Mouse (Mus musculus) ES-E14 (cell line): Measurements from ENCODE around the gene Ppp2r5c.

Experiments
- HCFC1 ChIP-seq: IDR thresholded peaks from 2 replicates; pipeline ENCODE4 v1.6.1; 2012; ENCODE audit warnings: low read length, inconsistent platforms, borderline replicate concordance; ENCODE audit not compliant: insufficient read depth
- ZC3H11A ChIP-seq: IDR thresholded peaks from 2 replicates; pipeline ENCODE4 v1.6.1; 2012; ENCODE audit warnings: low read depth, mild to moderate bottlenecking, inconsistent platforms, low read length, borderline replicate concordance

DNA sequence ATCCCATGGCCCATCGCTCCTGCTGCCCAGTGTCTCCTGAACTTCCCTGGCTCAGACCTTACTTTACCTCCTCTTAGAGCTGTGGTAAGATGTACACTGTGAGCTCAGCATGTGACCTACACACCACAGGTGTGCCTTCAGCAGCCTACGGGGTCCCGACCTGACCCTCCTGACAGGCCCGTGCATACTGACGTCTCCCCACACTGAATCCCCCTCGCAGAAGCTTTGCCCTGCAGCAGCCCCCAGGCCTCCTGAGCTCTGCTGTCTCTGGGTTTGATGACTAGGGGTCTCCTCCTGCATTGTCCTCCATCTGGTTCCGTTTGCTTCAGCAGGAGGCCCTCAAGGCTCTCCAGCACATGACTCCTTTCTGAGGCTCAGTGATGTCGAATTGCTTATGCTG lies 31.0 kb downstream of the Ppp2r5c start:
- no peak for TF ChIP-seq HCFC1
- no peak for TF ChIP-seq ZC3H11A
